Mouse (Mus musculus) midbrain, embryonic 14.5 days (tissue): ENCODE results near the gene 1700034J05Rik. TPM values are rescaled to one million over a fixed set of nuclear protein-coding genes. Genes with fewer than 3 reads are reported as not detected.

Source experiments
- ATAC-seq: fragments of 200-750 bp; cut with Nextera tagmentation; 2 replicates; pipeline ENCODE4 v1.8.0; 2017; ENCODE audit warnings: moderate number of reproducible peaks, moderate library complexity; ENCODE audit not compliant: low FRiP score, low TSS enrichment
- DNase-seq: peaks from one replicate; pipeline ENCODE4 v3.0.0-alpha.2; 2015
- H3K27ac ChIP-seq: fragments of 300-500 bp; sonication (generic); replicated peaks from 2 replicates; pipeline ENCODE4 v1.5.1; 2014; ENCODE audit warnings: mild to moderate bottlenecking, low read depth, low read length, moderate library complexity
- H3K27me3 ChIP-seq: fragments of 300-500 bp; sonication (generic); 2 replicates; pipeline ENCODE4 v1.6.1; 2014; ENCODE audit warnings: low read length, control low read depth, mixed read lengths; ENCODE audit not compliant: control insufficient read depth, insufficient read depth
- H3K36me3 ChIP-seq: fragments of 300-500 bp; sonication (generic); 2 replicates; pipeline ENCODE4 v1.6.1; 2014; ENCODE audit warnings: low read length, control low read depth; ENCODE audit not compliant: control insufficient read depth, insufficient read depth
- H3K4me1 ChIP-seq: fragments of 300-500 bp; sonication (generic); 2 replicates; pipeline ENCODE4 v1.6.1; 2014; ENCODE audit warnings: mild to moderate bottlenecking, antibody characterized with exemption, low read length, control low read depth; ENCODE audit not compliant: control insufficient read depth, insufficient read depth
- H3K4me2 ChIP-seq: fragments of 300-500 bp; sonication (generic); 2 replicates; pipeline ENCODE4 v1.6.1; 2014; ENCODE audit warnings: mild to moderate bottlenecking, low read length, moderate library complexity
- H3K4me3 ChIP-seq: fragments of 300-500 bp; sonication (generic); replicated peaks from 2 replicates; pipeline ENCODE4 v1.5.1; 2014; ENCODE audit warnings: low read depth, low read length
- H3K9ac ChIP-seq: fragments of 300-500 bp; sonication (generic); replicated peaks from 2 replicates; pipeline ENCODE4 v1.6.1; 2014; ENCODE audit warnings: mild to moderate bottlenecking, low read length, moderate library complexity
- H3K9me3 ChIP-seq: fragments of 300-500 bp; sonication (generic); 2 replicates; pipeline ENCODE4 v1.6.1; 2016; ENCODE audit warnings: low read length, control low read depth, mixed read lengths; ENCODE audit not compliant: control insufficient read depth
- WGBS: fragments of 180-500 bp; shearing (Covaris S2); extraction: QIAGEN DNeasy Blood & Tissue Kit; methylation state at CpG from one replicate; pipeline ENCODE4 v1.1.7; 2014; 5-methylcytosine and 5-hydroxymethylcytosine counted together
- polyA plus RNA-seq: library from polyadenylated mRNA; unstranded; fragments of >200 nt; fragmentation: Nextera tagmentation; extraction: Ambion mirVana; gene quantifications from 2 replicates; pipeline ENCODE4 v1.2.1, GENCODE M21; 2014

1700034J05Rik gene
- polyA plus RNA-seq, 1 experiment from 2014 or later = not detected

- H3K27ac ChIP-seq = no peak overlapping the region
- no peaks in the 10 kb centered on the region for H3K36me3 ChIP-seq
- WGBS = 88% methylated on average over 5 of the region's 5 CpGs
- no peak overlapping the region for H3K4me3 ChIP-seq
- no peaks in the 10 kb centered on the region for H3K9me3 ChIP-seq
- no peak overlapping the region for H3K4me2 ChIP-seq
- DNase-seq = no peak
- ATAC-seq = no peak
- no peaks in the 10 kb centered on the region for H3K4me1 ChIP-seq
- no peak overlapping the region for H3K9ac ChIP-seq
- H3K27me3 ChIP-seq = no peaks in the 10 kb centered on the region
Observed at GRCm38 (mm10) chr6:146926415-146926980, 27.7 kb downstream of the 1700034J05Rik start.

GRCm38 (mm10) chr6:146918341-146918740 is 35.9 kb downstream of the 1700034J05Rik start:
- H3K27me3 ChIP-seq = no peaks in the 10 kb centered on the region
- no peak overlapping the region for H3K4me3 ChIP-seq
- no peak for DNase-seq
- H3K9me3 ChIP-seq = no peaks in the 10 kb centered on the region
- no peak for ATAC-seq
- no peaks in the 10 kb centered on the region for H3K36me3 ChIP-seq
- no peak overlapping the region for H3K9ac ChIP-seq
- no peaks in the 10 kb centered on the region for H3K4me1 ChIP-seq
- 89% methylated on average over 6 of the region's 6 CpGs for WGBS
- H3K4me2 ChIP-seq = no peak overlapping the region
- H3K27ac ChIP-seq = no peak overlapping the region

- no peaks in the 10 kb centered on the region for H3K4me1 ChIP-seq
- H3K4me3 ChIP-seq = no peak overlapping the region
- no peak overlapping the region for H3K9ac ChIP-seq
- H3K27ac ChIP-seq = no peak overlapping the region
- no peaks in the 10 kb centered on the region for H3K9me3 ChIP-seq
- H3K4me2 ChIP-seq = no peak overlapping the region
- no peak for DNase-seq
- H3K36me3 ChIP-seq = no peaks in the 10 kb centered on the region
- ATAC-seq = no peak
- WGBS = 94% methylated on average over 3 of the region's 3 CpGs
- H3K27me3 ChIP-seq = no peaks in the 10 kb centered on the region
Observed at GRCm38 (mm10) chr6:146917396-146917795, 36.8 kb downstream of the 1700034J05Rik start.

GRCm38 (mm10) chr6:146915808-146916207 is 38.4 kb downstream of the 1700034J05Rik start:
- H3K27ac ChIP-seq = no peak overlapping the region
- no peaks in the 10 kb centered on the region for H3K4me1 ChIP-seq
- no peak overlapping the region for H3K9ac ChIP-seq
- no peak for ATAC-seq
- no peak for DNase-seq
- no peaks in the 10 kb centered on the region for H3K27me3 ChIP-seq
- H3K4me3 ChIP-seq = no peak overlapping the region
- H3K4me2 ChIP-seq = no peak overlapping the region
- no peaks in the 10 kb centered on the region for H3K36me3 ChIP-seq
- no peaks in the 10 kb centered on the region for H3K9me3 ChIP-seq
- WGBS = 80% methylated on average over 1 of the region's 1 CpGs

- H3K4me3 ChIP-seq = no peak overlapping the region
- no peak overlapping the region for H3K4me2 ChIP-seq
- 81% methylated on average over 4 of the region's 4 CpGs for WGBS
- DNase-seq = no peak
- H3K9me3 ChIP-seq = no peaks in the 10 kb centered on the region
- H3K27ac ChIP-seq = no peak overlapping the region
- H3K27me3 ChIP-seq = no peaks in the 10 kb centered on the region
- no peak for ATAC-seq
- no peak overlapping the region for H3K9ac ChIP-seq
- H3K36me3 ChIP-seq = no peaks in the 10 kb centered on the region
- no peaks in the 10 kb centered on the region for H3K4me1 ChIP-seq
Observed at GRCm38 (mm10) chr6:146913489-146914198, 40.6 kb downstream of the 1700034J05Rik start.

GRCm38 (mm10) chr6:146912835-146913488 is 41.3 kb downstream of the 1700034J05Rik start:
- no peaks in the 10 kb centered on the region for H3K36me3 ChIP-seq
- no peak overlapping the region for H3K27ac ChIP-seq
- no peaks in the 10 kb centered on the region for H3K4me1 ChIP-seq
- H3K4me3 ChIP-seq = no peak overlapping the region
- no peak overlapping the region for H3K9ac ChIP-seq
- no peak for DNase-seq
- H3K27me3 ChIP-seq = no peaks in the 10 kb centered on the region
- 31% methylated on average over 3 of the region's 3 CpGs for WGBS
- H3K4me2 ChIP-seq = no peak overlapping the region
- H3K9me3 ChIP-seq = no peaks in the 10 kb centered on the region
- ATAC-seq = no peak

GRCm38 (mm10) chr6:146910801-146911200 is 43.4 kb downstream of the 1700034J05Rik start:
- DNase-seq (no peak), ATAC-seq (no peak)
- 83% methylated on average over 2 of the region's 2 CpGs for WGBS
- H3K9me3 ChIP-seq = no peaks in the 10 kb centered on the region
- no peaks in the 10 kb centered on the region for H3K27me3 ChIP-seq
- no peak overlapping the region for H3K9ac ChIP-seq
- no peak overlapping the region for H3K4me3 ChIP-seq
- no peaks in the 10 kb centered on the region for H3K36me3 ChIP-seq
- H3K4me1 ChIP-seq = no peaks in the 10 kb centered on the region
- H3K27ac ChIP-seq = no peak overlapping the region
- H3K4me2 ChIP-seq = no peak overlapping the region

- no peaks in the 10 kb centered on the region for H3K9me3 ChIP-seq
- no peak overlapping the region for H3K4me2 ChIP-seq
- no peak overlapping the region for H3K4me3 ChIP-seq
- DNase-seq (no peak), ATAC-seq (no peak)
- no peaks in the 10 kb centered on the region for H3K27me3 ChIP-seq
- H3K9ac ChIP-seq = no peak overlapping the region
- 85% methylated on average over 5 of the region's 5 CpGs for WGBS
- H3K36me3 ChIP-seq = no peaks in the 10 kb centered on the region
- H3K4me1 ChIP-seq = no peaks in the 10 kb centered on the region
- no peak overlapping the region for H3K27ac ChIP-seq
Observed at GRCm38 (mm10) chr6:146909725-146910489, 44.3 kb downstream of the 1700034J05Rik start.
